Mouse (Mus musculus): ENCODE data around the gene Eif1ad. TPM values are rescaled to one million over a fixed set of nuclear protein-coding genes. Genes with fewer than 3 reads are reported as not detected.

Gene Eif1ad
- polyA plus RNA-seq (2015; fragmentation: Nextera tagmentation; extraction: Ambion mirVana) = 60.1 and 62.7 TPM in 2 replicates

GRCm38 (mm10) chr19:5366175-5367052, at the start of gene Eif1ad:
Gene Eif1ad (plus strand): TSS chr19:5366741.
- no peaks in the 10 kb centered on the region for H3K9me3 ChIP-seq (ENCODE audit: control insufficient read depth, low read length)
- H3K36me3 ChIP-seq (ENCODE audit: control insufficient read depth, insufficient read depth, low read length) = peaks cover 12% of the 10 kb centered on the region; the same call in 1 of the 2 replicates
- peak within 1 kb of the TSS; percentile 84 for H3K4me2 ChIP-seq (ENCODE audit: low read depth, low read length)
- peak within 1 kb of the TSS; percentile 96 for H3K4me3 ChIP-seq (ENCODE audit: low read length)
- under 1% methylated on average over 92 of the region's 92 CpGs for WGBS
- peak within 1 kb of the TSS; percentile 93 for H3K9ac ChIP-seq (ENCODE audit: low read depth, low read length)
- H3K27ac ChIP-seq (ENCODE audit: low read length) = peak within 1 kb of the TSS; percentile 96
- H3K4me1 ChIP-seq (ENCODE audit: control insufficient read depth, insufficient read depth, low read length) = peaks cover 13% of the 10 kb centered on the region
- peak; percentile 95 for ATAC-seq
- H3K27me3 ChIP-seq (replicated peaks; ENCODE audit: control insufficient read depth, insufficient read depth, low read length) = no peaks in the 10 kb centered on the region

GRCm38 (mm10) chr19:5323801-5324200, 42.7 kb upstream of the Eif1ad start:
- Histone ChIP-seq H3K4me2 (ENCODE audit: low read depth, low read length) (no peak overlapping the region), H3K27ac (ENCODE audit: low read length) (no peak overlapping the region), H3K4me1 (ENCODE audit: control insufficient read depth, insufficient read depth, low read length) (no peaks in the 10 kb centered on the region), H3K36me3 (ENCODE audit: control insufficient read depth, insufficient read depth, low read length) (no peaks in the 10 kb centered on the region), H3K27me3 (replicated peaks; ENCODE audit: control insufficient read depth, insufficient read depth, low read length) (no peaks in the 10 kb centered on the region), H3K9me3 (ENCODE audit: control insufficient read depth, low read length) (no peaks in the 10 kb centered on the region), H3K4me3 (ENCODE audit: low read length) (no peak overlapping the region), H3K9ac (ENCODE audit: low read depth, low read length) (no peak overlapping the region)
- WGBS = 52% methylated on average over 17 of the region's 17 CpGs
- no peak for ATAC-seq

GRCm38 (mm10) chr19:5327970-5328369, 38.6 kb upstream of the Eif1ad start:
- H3K27ac ChIP-seq (ENCODE audit: low read length) = no peak overlapping the region
- no peaks in the 10 kb centered on the region for H3K36me3 ChIP-seq (ENCODE audit: control insufficient read depth, insufficient read depth, low read length)
- no peaks in the 10 kb centered on the region for H3K4me1 ChIP-seq (ENCODE audit: control insufficient read depth, insufficient read depth, low read length)
- no peaks in the 10 kb centered on the region for H3K27me3 ChIP-seq (replicated peaks; ENCODE audit: control insufficient read depth, insufficient read depth, low read length)
- no peak overlapping the region for H3K4me2 ChIP-seq (ENCODE audit: low read depth, low read length)
- H3K9ac ChIP-seq (ENCODE audit: low read depth, low read length) = no peak overlapping the region
- peak; percentile 42; the same call in 1 of the 2 replicates for ATAC-seq
- WGBS = 54% methylated on average over 19 of the region's 19 CpGs
- no peaks in the 10 kb centered on the region for H3K9me3 ChIP-seq (ENCODE audit: control insufficient read depth, low read length)
- H3K4me3 ChIP-seq (ENCODE audit: low read length) = no peak overlapping the region

- no peak for ATAC-seq
- H3K9me3 ChIP-seq (ENCODE audit: control insufficient read depth, low read length) = no peaks in the 10 kb centered on the region
These were observed 31.8 kb upstream of the Eif1ad start for GRCm38 (mm10) chr19:5334741-5335140.

GRCm38 (mm10) chr19:5335441-5335840, 31.1 kb upstream of the Eif1ad start, which contains the start of gene Catsper1:
Gene Catsper1 (plus strand): TSS chr19:5335741.
- H3K4me3 ChIP-seq (ENCODE audit: low read length) = no peak within 1 kb of the TSS
- H3K9me3 ChIP-seq (ENCODE audit: control insufficient read depth, low read length) = no peaks in the 10 kb centered on the region
- no peak within 1 kb of the TSS for H3K4me2 ChIP-seq (ENCODE audit: low read depth, low read length)
- H3K27ac ChIP-seq (ENCODE audit: low read length) = no peak within 1 kb of the TSS
- no peak within 1 kb of the TSS for H3K9ac ChIP-seq (ENCODE audit: low read depth, low read length)
- H3K36me3 ChIP-seq (ENCODE audit: control insufficient read depth, insufficient read depth, low read length) = no peaks in the 10 kb centered on the region
- H3K4me1 ChIP-seq (ENCODE audit: control insufficient read depth, insufficient read depth, low read length) = no peaks in the 10 kb centered on the region
- no peaks in the 10 kb centered on the region for H3K27me3 ChIP-seq (replicated peaks; ENCODE audit: control insufficient read depth, insufficient read depth, low read length)
- no peak for ATAC-seq
- WGBS = 85% methylated on average over 6 of the region's 6 CpGs

More at GRCm38 (mm10) chr19:5334741-5335140, 31.8 kb upstream of the Eif1ad start:
- WGBS = 68% methylated on average over 5 of the region's 5 CpGs
- no peaks in the 10 kb centered on the region for H3K36me3 ChIP-seq (ENCODE audit: control insufficient read depth, insufficient read depth, low read length)
- no peaks in the 10 kb centered on the region for H3K27me3 ChIP-seq (replicated peaks; ENCODE audit: control insufficient read depth, insufficient read depth, low read length)
- no peak overlapping the region for H3K4me3 ChIP-seq (ENCODE audit: low read length)
- H3K9ac ChIP-seq (ENCODE audit: low read depth, low read length) = no peak overlapping the region
- H3K4me1 ChIP-seq (ENCODE audit: control insufficient read depth, insufficient read depth, low read length) = no peaks in the 10 kb centered on the region
- no peak overlapping the region for H3K27ac ChIP-seq (ENCODE audit: low read length)
- no peak overlapping the region for H3K4me2 ChIP-seq (ENCODE audit: low read depth, low read length)

GRCm38 (mm10) chr19:5337975-5338374, 28.6 kb upstream of the Eif1ad start:
- Histone ChIP-seq H3K4me1 (ENCODE audit: control insufficient read depth, insufficient read depth, low read length) (no peaks in the 10 kb centered on the region), H3K9me3 (ENCODE audit: control insufficient read depth, low read length) (no peaks in the 10 kb centered on the region), H3K4me2 (ENCODE audit: low read depth, low read length) (no peak overlapping the region), H3K4me3 (ENCODE audit: low read length) (no peak overlapping the region), H3K27ac (ENCODE audit: low read length) (no peak overlapping the region), H3K9ac (ENCODE audit: low read depth, low read length) (no peak overlapping the region), H3K27me3 (replicated peaks; ENCODE audit: control insufficient read depth, insufficient read depth, low read length) (no peaks in the 10 kb centered on the region), H3K36me3 (ENCODE audit: control insufficient read depth, insufficient read depth, low read length) (no peaks in the 10 kb centered on the region)
- 17% methylated on average over 5 of the region's 5 CpGs for WGBS
- 0 out of 2 replicates have a peak, but pooled peaks have one; percentile 28 for ATAC-seq

- H3K4me2 ChIP-seq (ENCODE audit: low read depth, low read length) = no peak overlapping the region
- no peak overlapping the region for H3K9ac ChIP-seq (ENCODE audit: low read depth, low read length)
- no peaks in the 10 kb centered on the region for H3K36me3 ChIP-seq (ENCODE audit: control insufficient read depth, insufficient read depth, low read length)
- H3K4me3 ChIP-seq (ENCODE audit: low read length) = no peak overlapping the region
- WGBS = 93% methylated on average over 7 of the region's 7 CpGs
- no peak for ATAC-seq
- H3K27ac ChIP-seq (ENCODE audit: low read length) = no peak overlapping the region
- H3K4me1 ChIP-seq (ENCODE audit: control insufficient read depth, insufficient read depth, low read length) = no peaks in the 10 kb centered on the region
- H3K27me3 ChIP-seq (replicated peaks; ENCODE audit: control insufficient read depth, insufficient read depth, low read length) = no peaks in the 10 kb centered on the region
- H3K9me3 ChIP-seq (ENCODE audit: control insufficient read depth, low read length) = no peaks in the 10 kb centered on the region
These were observed 25.2 kb upstream of the Eif1ad start for GRCm38 (mm10) chr19:5341360-5341759.

- no peaks in the 10 kb centered on the region for H3K27me3 ChIP-seq (replicated peaks; ENCODE audit: control insufficient read depth, insufficient read depth, low read length)
- no peak for ATAC-seq
- 79% methylated on average over 6 of the region's 6 CpGs for WGBS
These were observed 21.0 kb upstream of the Eif1ad start for GRCm38 (mm10) chr19:5345297-5346131.

GRCm38 (mm10) chr19:5348064-5348463, 18.5 kb upstream of the Eif1ad start:
- H3K4me2 ChIP-seq (ENCODE audit: low read depth, low read length) = no peak overlapping the region

More at GRCm38 (mm10) chr19:5345297-5346131, 21.0 kb upstream of the Eif1ad start:
- Histone ChIP-seq H3K9me3 (ENCODE audit: control insufficient read depth, low read length) (no peaks in the 10 kb centered on the region), H3K36me3 (ENCODE audit: control insufficient read depth, insufficient read depth, low read length) (no peaks in the 10 kb centered on the region), H3K27ac (ENCODE audit: low read length) (no peak overlapping the region), H3K4me2 (ENCODE audit: low read depth, low read length) (no peak overlapping the region), H3K4me3 (ENCODE audit: low read length) (no peak overlapping the region), H3K9ac (ENCODE audit: low read depth, low read length) (no peak overlapping the region), H3K4me1 (ENCODE audit: control insufficient read depth, insufficient read depth, low read length) (peaks cover 2% of the 10 kb centered on the region; the same call in 1 of the 2 replicates)

More at GRCm38 (mm10) chr19:5348064-5348463, 18.5 kb upstream of the Eif1ad start:
- Histone ChIP-seq H3K36me3 (ENCODE audit: control insufficient read depth, insufficient read depth, low read length) (no peaks in the 10 kb centered on the region), H3K9me3 (ENCODE audit: control insufficient read depth, low read length) (no peaks in the 10 kb centered on the region), H3K9ac (ENCODE audit: low read depth, low read length) (no peak overlapping the region), H3K27ac (ENCODE audit: low read length) (no peak overlapping the region), H3K4me1 (ENCODE audit: control insufficient read depth, insufficient read depth, low read length) (peaks cover 2% of the 10 kb centered on the region; the same call in 1 of the 2 replicates), H3K27me3 (replicated peaks; ENCODE audit: control insufficient read depth, insufficient read depth, low read length) (no peaks in the 10 kb centered on the region), H3K4me3 (ENCODE audit: low read length) (no peak overlapping the region)
- ATAC-seq = no peak
- 82% methylated on average over 6 of the region's 6 CpGs for WGBS

All from intestine, embryonic 16.5 days (tissue).